Mouse (Mus musculus) thymus, adult 18-20 months (tissue): ENCODE measurements at regions not wholly inside any gene's neighbourhood (a gene's known extent, or its start where the extent isn't known, plus 50 kb on each side); places are given as distances from the start of the nearest gene placed in this dataset.
A peak's percentile ranks its signal among the peaks of the same experiment; 100 is the strongest.

Source experiments
- DNase-seq, 2 experiments: peaks; one replicate each; pipeline ENCODE4 v3.0.0; 2022; ENCODE audit warnings: mixed read lengths in 2 of 2

DNA sequence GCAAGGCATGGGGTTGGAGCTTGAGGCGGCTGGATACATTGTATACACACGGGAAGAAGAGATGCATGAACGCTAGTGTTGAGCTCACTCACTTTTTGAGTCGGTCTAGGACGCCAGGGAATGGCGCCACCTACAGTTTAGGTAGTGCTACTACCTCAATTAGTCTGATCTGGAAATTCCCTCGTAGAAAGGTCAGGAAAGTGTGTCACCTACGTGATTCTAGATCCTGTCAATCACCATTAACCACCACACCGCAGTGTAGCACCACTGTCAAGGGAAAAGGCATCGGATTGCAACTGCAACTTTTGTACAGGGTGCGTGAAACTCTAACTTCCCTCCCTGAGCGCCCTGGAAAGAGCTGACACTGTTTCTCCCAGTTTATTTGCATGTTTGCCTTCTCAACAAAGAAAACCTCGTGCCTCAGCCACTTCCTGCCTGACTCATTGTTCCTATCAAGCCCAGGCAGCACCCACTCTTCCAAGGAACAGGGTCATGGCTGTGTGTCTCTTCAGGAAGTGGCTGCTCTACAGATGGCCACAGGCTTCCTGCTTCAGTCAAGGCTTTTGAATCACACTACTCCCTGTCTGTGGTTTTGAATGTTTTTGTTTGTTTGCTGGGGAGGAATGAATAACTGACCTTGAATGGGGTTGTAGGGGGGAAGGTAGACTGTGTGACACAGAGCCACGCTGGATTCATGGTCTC lies 231.6 kb upstream of the Jmjd1c start:
- DNase-seq: peak; percentile 21 to 48

DNA sequence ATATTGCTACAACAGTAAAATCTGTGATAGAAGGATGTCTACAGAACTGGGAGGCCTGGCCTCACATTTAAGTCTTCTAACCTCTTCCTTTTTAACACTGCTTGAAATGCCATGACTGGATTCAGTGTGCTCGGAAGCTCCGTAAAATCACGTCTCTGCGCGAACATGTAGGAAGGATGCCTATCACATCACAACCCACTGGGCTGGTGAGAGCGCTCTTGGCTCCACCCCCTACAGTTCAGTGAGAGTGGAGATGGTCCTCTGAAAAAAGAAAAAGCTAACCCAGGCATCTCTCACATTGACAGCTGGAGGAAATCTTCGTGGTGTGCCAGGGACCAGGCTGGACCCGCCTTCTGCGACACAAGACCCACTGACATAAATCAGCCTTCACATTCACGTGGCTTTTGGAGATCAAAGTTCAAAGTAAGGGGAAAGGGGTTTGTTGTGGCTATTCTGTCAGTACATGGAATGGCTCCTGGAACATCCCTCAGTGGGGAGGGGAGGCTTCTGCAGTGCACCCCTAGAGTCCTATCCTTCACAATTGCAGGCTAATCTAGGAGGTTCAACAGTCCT lies 230.8 kb upstream of the Jmjd1c start:
- peak in 1 of 2 experiments; percentile 4 for DNase-seq

DNA sequence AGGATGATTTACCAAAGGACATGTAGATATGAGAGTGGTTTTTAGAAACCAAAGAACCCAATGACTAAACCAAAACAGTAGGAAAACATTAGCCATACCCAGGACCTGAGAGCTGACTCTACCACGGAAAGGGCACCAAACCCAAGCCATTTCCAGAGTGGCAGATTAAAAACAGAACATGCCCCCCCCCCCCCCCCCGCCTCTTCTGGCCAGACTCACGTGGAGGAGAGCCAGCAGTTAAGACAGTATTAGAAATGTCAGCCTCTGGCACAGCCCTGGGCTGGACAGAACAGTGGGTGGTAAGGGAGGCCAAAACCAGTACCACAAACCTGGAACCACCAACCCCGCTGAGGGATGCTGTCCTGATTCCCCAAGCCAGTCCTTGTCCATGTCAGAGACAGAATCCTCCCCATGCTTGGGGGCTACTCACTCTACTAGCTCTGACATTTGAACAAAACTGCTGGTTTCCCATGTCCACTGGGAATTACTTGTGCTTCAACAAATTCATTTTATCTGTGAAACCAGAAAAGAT lies 224.7 kb upstream of the Jmjd1c start:
- no peak for DNase-seq

DNA sequence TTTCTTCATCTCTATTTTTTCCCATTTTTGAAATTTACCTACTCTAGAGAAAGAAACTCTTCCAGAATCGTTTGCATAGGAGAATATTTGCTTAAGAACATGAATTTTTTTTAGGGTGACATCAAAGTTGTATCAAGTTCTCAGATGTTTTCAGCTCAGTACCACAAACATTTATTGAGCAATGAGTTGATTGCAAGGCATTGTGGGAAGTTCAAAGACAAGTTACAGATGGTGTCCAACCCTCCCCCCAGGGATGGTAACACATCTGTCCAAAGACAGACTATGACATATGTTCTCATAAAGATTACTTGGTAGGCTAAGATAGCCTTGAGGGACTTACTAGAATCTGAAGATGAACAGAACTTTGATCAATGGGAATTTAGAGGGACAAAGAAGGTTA lies 224.3 kb upstream of the Jmjd1c start:
- DNase-seq: no peak

DNA sequence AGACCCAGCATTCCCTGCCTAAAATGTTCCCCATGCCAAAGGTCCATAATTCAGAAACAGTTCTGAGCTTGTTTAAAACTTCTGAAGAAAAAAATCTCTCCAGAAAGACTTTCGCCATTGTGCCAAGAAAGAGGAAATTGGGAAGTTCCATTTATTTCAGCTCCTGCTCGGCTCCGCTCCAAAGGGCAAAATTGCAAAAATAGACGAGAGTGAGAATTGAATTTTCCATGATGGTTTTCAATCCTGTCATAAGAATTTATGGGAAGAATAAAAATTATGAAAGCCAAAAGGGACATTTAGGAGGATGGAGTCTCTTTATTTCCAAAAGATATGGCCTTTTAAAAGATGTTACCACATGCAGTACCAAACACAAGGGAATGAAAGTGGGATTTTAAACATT lies 222.5 kb upstream of the Jmjd1c start:
- no peak for DNase-seq

DNA sequence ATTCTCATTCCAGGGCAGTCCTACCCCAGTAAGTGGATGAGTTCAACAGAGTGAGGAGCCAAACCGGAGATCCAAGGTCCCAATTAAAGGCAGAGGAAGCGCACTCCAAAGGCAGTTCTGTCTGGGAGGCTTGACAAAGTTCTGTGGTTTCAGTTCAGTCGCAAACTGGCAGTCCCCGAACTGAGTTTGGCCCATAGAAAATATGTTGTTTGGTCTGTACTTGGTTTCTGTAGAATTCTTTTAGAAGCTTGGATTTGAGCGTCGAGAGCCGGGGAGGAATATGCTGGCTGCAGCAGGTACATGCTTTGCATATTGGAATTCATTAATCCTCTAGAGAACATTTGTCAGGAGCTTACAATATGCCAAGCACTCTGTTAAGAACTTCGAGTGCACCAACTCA lies 216.9 kb upstream of the Jmjd1c start:
- DNase-seq: no peak

DNA sequence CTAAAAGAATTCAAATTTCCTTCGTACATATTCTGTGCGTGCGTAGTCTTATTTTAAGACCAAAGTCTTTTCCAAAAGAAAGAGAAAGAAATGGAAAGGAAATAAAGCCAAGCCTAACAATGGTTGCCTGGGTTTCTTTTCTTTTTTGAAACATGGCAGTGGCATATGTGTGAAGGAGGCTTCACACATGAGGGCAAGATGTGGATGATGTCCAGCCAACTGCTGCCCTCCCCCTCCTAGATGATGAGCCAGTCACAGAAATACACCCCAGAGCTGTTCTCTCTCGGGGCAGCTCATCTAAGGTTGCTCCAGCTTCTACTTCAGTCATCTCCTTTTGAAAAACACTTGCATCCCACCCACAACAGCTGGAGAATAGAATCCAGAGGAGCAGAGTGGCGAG lies 213.1 kb upstream of the Jmjd1c start:
- DNase-seq: no peak

DNA sequence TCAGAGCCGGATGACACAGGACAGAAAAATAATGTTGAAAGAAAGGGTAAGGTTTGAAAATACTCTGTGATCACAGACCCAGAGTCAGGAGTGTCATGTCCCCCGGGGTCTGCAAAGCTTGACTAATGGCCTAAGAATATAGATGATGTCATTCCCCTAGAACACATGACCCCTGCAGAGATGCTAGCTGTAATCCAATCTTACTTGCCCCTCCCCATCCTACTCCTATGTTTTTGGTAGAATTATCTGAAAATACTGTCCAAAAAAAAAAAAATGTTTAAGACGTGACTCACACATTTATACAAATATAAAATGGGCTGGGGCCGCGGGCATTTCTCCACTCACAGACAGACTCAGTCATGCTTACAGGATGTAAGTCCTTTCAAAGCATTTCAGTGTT lies 210.3 kb upstream of the Jmjd1c start:
- no peak for DNase-seq

DNA sequence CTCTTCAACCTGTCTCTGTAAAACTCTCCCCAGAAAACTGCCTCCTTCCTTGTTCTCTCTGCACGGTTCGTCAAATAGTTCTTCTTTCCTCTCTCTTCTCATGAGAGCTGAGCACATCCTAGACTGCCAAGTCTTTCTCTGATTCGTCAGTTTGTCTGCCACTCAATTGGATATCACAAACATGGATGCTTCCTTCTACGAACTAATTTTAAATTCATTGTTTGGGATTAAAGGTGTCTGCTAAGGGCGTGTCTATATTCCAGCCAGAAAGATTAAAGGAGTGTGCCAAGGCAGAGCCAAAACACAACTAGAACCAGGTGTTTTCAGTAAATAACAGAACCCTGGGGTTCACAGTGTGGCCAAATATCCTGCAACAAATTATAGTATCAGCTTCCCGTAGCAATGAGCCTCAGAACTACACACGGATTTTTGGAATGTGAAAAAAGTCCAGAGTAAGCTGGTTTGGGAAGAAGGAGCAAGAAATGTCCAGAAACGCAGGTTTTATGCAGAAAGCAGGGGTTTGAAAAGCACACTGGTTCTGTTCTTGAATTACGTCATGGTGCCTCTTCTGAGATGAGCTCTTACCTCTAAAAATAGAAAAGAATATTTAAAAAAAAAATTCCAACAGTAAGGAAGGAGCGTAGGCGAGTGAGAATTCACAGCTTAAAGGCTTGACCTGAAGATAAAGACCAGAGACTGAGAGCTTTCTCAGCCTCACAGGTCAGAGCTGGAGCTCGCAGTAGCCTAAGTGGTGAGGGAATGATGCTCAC lies 206.0 kb upstream of the Jmjd1c start:
- no peak for DNase-seq

DNA sequence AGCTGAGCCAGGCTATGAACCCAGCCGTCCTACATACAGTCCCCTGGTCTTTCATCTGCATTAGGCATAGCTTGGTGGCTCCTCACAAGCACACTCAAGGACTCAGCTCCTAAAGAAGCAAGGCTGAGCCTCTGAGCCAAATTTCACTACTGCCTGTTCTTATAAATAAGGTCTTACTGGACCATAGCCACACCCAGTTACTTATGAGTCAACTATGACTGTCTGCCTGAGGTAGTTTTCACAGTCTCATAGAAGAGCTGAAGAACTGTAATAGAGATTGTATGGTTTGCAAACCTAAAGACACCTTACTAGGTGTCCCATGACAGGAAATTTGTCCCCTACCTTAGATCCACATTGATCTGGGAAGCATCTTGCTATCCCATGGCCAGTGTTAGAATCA lies 204.1 kb upstream of the Jmjd1c start:
- no peak for DNase-seq

DNA sequence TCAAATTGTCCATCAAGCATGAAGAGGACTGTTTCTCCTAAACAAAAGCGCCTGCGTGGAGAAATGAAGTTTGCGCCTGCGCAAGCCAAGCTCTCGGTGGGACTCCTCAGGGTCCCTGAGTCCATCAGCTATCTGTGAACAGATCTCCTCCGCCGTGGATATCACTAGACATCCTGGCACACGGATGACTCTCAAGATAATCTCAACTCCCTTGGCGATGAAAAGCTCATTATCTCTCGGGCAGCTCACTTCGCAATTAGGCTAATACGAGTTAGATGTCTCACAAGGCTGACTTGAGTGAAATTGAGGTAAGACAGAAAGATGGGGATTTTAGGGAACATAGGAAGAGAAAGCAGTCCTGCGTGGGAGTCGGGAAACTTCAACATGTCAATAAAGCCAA lies 202.1 kb upstream of the Jmjd1c start:
- DNase-seq: no peak

DNA sequence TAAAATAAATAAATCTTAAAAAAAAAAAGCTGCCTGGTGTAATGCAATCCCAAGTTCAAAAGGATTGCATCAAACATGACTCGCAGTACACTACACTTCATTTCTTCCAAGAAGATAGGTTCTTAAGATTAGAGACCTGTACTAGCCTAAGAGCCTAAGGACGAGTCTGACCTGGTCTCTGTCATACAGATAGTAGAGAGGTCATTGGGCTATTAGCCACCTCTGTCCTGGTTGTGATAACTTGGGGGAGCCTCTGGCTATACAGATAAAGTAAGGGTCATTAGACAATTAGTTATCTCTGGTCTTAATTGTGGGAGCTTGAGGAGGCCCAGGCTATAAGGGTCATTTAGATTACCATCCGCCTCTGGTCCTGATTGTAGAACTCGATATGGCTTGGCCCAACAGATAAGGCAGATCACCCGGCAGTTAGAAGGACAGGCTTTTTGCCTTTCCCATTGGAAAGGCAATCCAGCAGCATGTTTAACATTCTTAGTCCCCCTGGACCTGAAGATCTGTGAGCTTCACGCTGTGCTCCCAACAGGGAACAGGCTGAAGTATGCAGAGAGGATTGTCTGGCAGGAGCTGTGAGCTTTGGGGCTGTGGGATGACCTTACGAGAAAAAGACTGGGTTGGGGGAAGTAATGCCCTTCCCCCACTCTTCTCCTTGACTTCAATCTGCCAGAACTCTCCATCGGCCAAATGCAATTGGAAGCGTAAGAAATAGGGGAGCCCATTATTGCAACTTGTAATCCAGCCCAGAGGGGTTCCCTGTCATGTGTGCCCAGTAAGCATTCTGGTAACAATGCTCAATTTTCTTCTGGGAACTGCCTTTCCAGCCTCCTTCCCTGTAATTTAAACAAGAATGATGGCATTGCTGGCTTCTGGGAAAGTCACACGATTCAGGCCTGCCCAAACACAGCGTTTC lies 199.0 kb upstream of the Jmjd1c start:
- DNase-seq: no peak

DNA sequence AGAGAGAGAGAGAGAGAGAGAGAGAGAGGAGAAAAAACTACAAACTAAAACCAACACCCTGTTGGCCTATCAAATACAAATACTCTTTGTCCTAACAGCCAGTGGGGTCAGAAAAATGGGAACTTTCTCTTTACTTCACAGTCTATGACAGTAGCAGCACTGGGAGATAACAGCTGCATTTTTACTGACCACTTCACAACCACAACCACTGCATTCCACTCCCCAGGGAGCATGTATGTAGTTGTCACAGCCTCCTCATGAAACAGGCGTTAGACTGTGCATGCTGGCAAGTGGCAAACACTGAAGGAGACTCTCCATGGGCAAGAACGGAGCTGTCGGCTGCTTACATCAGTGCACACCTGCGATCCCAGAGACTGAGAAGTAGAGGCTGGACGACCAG lies 196.2 kb upstream of the Jmjd1c start:
- DNase-seq: no peak

DNA sequence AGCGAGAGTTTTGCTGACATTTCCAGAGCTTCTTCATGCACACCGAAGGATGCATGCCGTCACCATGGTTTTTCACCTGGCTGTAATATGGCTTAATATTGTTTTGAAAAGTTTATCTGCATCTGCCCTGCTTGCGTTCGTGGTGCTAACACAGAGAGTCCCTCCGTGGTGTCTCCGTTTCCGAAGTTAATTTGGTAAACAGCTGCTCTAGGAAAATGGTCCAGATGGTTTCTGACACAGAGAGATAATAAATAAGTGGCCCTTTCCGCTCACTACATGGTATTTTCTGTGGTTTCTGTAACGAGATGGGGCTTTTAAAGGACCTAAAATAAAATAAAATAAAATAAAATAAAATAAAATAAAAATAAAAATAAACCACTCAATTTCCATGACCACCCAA lies 195.1 kb upstream of the Jmjd1c start:
- DNase-seq: no peak

DNA sequence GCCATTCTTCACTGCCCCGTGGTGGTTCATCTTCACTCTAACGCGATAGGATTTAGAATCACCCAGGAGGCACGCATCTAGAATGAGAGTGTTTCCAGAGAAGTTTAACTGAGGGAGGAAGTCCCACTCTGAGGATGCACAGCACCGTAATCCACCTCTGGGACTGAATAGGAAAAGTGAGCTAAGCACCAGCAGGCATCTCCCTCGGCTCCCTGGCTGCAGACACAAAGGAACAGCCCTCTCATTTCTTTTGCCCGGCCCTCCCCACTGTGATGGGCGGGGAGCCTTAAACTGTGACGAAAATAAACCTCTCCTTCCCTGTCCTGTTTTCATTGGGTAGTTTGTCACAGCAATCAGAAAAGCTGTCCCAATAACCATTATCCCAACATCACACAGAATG lies 194.1 kb upstream of the Jmjd1c start:
- DNase-seq: no peak

DNA sequence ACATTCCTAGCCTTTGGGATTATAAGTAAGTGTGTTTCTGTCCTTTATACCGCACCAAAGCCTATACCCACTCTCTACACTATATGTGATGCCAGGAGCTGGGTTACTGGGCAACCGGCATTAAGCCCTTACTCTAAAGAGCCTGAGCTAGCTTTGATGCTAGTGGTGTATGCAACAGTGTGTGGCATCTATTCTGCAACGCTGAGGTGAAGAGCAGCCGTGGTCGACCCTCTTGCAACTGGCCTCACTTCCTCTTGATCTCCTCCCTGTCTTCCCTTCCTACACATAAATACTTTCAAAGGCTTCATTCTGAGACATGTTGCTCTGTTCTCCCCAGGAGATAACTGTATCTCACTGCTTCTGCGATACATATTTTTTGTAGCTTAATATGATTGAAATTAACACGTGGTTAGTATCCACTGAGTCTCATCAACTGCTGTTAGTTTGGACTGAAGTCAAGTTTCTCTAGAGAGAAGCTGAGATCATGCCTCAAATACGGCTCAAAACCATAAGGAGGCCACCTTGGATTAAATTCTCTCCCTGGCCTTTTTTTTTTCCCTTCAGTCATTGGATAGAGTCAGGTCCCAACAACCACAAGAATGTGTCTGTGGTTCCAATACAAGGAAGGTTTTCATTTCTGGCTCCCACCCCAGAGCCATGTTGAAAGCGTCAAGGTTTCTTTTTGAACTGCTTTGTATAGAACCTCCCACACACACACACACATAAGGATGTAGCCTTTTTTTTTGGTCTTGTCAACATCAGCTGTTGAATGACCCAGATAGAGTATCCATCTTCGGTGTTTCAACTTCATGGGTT lies 191.2 kb upstream of the Jmjd1c start:
- no peak for DNase-seq

DNA sequence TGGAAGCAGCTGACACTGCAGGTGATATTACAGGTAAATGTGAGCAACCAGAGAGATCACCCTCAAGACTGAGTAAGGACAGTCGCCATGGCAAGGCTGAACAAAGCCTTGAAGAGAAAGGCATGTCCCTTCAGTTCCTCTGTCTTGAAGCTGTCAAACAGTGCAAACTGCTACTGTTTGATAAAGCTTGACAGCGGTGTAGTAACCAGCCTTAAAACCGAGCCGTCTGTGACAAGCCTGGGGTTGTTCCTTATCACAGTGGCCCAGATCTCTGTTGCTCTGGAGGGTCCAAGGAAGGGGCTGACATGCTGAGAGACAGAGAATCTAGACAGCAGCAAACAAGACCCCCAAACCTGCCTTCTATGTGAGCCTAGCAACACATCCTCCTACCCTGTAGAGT lies 188.1 kb upstream of the Jmjd1c start:
- DNase-seq: no peak

DNA sequence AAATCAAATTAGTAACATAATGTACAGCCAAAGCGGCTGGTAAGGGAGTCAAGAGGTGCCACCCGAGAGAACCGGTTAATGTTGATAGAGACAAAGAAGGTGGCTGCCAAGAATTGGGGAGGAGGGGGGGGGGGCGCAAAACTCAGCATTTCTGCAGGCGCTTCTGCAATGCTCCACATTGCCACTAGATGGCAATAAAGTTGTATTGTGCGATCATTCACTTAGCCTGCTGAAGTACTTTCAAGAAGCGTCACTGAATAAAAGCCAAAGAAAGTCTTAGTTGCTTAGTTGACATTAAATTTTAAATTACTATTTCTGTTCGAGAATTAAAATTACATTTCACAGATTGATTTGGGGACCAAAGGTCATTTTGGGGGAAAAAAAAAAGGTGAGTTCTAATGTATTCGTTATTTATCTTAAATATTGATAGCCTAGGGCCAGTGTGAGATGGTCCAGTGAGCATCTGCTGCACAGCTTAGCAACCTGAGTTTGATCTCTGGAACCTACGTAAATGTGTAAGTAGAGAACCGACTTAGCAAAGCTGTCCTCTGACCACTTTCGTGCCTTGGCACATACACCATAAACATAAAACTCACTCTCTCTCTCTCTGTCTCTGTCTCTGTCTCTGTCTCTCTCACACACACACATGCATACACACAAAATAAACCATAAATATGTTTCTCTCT lies 186.6 kb upstream of the Jmjd1c start:
- DNase-seq: no peak

DNA sequence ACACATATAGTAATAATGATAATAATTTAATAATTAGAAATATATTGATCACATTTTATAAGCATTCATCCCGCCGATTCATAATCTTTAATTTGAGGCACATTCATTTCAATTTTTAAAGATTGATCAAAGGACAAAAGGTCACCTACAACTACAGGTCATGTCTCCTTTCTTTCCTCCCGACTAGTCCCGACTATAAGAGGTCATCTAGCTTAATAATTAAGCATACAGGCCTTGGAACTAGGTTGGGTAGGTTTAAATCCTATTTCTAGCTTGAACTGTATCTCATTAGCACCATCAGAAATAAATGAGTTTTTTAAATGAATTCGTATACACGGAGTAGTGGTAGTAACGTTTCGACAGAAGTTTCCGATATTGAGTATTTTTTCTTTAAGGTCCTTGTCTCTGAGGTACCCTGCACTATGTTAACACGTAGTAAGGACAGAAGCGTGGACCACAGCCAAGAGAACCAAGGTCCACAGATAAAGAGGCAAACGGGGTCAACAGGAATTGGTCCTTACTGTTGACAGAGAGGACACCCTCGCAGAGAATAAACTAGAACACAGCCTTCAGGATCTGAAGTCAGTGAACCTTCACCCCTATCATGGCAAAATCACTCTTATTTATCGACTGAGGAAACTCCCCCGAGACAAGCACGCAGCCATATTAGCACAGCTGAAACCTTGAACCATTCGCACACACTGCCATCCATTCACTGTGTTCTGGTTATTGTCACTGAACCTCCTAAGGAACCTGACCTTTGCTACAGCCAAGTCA lies 185.8 kb upstream of the Jmjd1c start:
- DNase-seq: no peak

DNA sequence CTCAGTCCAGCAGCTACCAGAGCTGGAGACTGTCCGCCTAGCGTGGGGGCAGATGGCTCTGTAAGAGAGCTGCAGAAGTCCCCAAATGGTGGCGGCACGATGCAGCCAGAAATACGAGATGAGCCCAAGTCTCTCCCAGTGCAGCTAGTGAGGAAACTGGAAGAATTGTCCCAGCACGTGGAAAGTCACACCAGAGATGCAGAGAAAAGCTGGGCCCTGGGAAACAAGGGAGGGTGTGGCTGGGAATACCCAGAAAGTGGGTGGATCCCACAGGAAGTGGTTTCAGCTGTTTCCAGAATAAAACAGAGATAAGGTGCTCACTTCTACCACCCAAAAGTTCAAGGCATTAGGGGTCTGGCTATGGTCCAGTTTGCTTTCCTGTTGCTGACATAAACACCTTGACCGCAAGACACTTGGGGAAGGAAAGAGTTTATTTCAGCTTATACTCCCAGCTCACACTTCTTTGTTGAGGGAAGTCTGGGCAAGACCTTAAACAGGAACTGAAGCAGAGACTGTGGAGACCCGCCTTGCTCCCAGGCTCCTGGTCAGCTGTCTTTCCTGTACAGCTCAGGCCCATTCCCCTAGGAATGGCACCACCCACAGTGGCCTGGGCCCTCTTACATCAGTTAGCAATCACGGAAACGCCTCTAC lies 184.5 kb upstream of the Jmjd1c start:
- DNase-seq: no peak
